Mouse (Mus musculus): ENCODE data around the gene Lrrc4b.

GRCm38 (mm10) chr7:44497361-44498055 lies 68.7 kb downstream of the Lrrc4b start:
- TF ChIP-seq CTCF (IDR thresholded peaks at IDR 0.05; ENCODE audit: low read depth, low read length) (no peak), POLR2A (IDR thresholded peaks at IDR 0.05; ENCODE audit: borderline replicate concordance, low read depth, low read length) (no peak)

All from bone marrow macrophage, adult 2 months (primary cell).